Mouse (Mus musculus): Measurements from ENCODE around the gene Jarid2.
"Not testable (repeated sequence)": the region's sequence is repeated elsewhere in the genome, so short reads cannot be mapped to it uniquely, and the experiment has no call there.

Jarid2 gene

DNA sequence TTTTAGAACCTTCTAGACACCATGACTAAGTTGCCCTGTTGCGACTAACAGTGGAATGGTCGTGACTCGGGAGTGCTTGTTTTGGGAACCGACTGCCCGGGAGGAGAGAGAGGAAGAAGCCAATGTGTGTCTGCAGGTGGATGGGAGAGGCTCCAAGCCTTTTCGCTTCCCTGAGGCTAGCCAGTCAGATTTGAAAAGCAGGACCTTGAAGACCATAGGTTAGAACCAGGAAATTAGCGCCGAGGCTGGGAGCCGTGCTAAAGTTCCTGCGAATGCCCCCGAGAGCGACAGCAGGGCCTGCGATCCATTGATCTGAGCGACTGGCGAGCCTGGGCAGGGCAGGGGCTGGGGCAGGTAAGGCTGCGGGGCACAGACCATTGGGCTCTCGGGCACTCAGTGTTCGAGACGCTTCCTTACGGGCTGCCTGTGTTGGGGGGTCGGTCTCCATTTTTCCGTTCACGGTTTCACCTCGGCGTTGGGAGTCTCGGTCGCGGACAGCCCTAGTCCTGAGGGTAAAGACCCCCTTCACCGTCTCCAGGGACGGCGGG is at the start of gene Jarid2:
Gene Jarid2, plus strand, starts transcription at position 51 of the 548 bp plus-strand sequence.
- DNase-seq (ENCODE audit: low read depth, low spot score), result peak; percentile 57

DNA sequence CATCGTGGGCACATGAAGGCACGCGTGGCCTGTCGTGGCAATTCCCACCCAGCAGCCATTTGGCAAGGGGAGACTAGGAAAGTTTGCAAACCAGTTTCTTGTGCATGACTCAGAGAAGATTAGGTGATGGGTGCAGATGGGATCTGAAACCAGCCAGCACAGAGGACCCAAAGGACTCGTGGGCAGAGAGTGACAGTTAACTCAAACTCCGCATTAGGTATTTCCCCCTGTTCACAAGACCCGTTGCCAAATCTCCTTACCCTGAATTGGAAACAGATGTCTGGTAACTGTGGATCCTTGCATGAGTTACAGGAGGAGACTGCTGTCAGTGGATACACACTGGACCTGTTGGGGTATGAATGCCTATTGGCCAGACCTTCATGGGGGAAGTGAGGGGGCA is 48.2 kb upstream of the Jarid2 start:
- no peak for DNase-seq (ENCODE audit: low read depth, low spot score)

DNA sequence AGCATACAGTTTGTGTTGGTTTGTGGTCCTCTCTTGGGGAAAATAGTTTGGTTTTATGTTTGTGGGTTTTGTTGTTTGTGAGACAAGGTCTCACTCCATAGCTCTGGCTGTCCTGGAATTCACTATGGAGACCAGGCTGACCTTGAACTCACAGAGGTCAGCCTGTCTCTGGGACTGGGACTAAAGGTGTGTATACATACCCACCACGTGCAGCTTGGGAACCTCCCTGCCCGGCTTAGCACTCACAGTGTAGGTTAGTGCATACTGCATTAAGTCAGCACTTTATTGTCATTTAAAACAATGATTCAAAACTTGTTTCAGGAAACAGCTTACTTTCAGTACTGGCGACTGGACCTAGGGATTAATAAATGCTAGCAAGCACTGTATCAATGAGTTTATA is 41.1 kb upstream of the Jarid2 start:
- DNase-seq (ENCODE audit: low read depth, low spot score), result peak; percentile 76

DNA sequence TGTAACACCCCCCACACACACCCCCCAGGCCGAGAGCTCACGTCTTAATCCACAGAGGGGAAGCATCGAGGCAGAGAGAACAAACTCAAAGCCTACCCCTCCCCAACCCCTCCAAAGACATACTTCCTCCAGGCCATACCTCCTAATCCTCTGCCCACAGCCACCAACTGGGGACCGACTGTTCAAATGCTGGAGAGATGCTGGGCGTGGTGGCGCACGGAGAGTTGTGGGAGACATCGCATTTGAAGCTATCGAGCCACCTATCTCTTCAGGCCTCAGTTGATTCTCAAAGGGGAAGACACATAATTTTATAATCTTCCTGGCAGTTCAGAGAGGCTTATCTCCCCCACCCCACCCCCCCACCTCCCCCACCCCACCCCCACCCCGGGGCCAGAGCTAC is 31.6 kb upstream of the Jarid2 start:
- no peak for DNase-seq (ENCODE audit: low read depth, low spot score)

DNA sequence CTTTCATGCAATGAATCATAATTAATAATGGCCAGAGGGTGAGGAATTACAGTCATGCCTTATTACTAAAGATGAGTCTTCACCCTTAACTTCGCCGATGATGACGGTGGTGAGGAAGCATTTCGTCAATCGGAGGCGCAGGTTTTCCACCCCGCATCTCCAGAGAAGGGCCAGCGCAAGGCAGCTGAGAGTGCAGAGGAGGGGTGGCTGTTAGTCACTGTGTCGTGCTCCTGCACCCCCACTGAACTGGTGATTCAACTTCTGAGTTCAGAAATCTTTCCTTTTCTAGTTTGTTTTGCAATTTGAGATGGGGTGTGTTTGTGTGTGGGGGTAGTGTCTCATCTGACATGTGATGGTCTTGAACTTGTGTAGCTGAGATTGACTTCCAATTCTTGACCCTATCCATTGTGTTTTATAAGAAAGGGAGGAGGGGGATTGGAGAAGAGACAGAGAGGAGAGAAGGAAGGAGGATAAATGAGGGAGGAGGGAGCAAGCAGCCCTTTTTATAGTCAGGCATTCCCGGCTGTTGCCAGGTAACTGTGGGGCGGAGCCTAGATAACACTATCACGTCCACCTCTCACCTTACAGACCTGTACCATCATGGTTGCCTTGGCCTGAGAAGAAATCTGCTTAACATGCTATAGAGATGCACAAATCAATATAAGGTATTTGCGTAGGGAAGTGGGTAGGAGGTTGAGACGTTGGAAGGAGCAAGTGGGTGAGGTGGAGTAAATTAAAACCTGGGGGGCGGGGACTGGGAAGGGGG is 25.1 kb upstream of the Jarid2 start:
- peak; percentile 89 for DNase-seq (ENCODE audit: low read depth, low spot score)

DNA sequence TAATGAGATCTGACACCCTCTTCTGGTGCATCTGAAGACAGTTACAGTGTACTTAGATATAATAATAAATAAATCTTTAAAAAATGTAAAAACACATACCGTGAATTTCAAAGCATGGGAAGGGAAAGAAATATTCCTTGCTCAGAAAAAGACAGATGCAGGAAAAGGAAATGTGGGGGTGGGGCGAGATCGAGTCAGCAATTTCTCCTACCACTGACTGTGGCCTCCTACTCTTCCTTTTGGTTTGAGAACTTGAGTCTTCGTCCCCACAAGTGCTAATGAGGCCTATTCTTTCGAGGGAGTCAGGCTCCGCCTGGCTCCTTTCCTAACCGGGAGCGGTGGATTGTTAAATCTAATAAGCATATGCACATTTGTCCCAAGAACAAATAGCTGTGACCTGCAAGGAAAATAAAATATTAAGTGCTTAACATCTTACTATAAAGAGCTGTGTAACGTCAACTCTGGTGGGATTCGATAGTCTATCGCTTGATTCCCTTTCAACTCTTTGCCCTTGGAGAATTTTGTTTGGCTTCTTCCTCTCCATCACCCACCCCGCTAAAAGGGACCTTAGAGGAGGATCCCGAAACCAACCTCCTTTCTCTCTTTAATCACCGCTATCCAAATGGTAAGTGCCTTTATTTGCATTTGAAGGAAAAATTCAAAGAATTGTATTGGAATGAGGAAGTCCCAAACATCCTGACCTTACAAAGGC is 24.1 kb upstream of the Jarid2 start:
- peak; percentile 98 for DNase-seq (ENCODE audit: low read depth, low spot score)

DNA sequence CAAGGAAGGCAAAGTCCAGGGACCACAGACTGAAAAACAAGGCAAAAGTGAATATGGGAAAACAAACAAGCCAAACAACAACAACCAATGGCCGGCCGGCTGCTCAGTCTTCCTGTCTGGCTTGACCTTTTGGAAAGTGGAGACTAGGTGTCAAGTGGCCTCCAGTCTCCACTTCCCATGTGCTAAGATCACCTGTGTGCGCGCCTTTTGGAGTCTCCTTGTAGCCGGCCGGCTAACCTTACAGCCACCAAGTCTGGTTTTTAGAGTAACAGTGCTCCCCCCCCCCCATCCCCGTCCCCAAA is 23.6 kb upstream of the Jarid2 start:
- DNase-seq (ENCODE audit: low read depth, low spot score), result no peak

DNA sequence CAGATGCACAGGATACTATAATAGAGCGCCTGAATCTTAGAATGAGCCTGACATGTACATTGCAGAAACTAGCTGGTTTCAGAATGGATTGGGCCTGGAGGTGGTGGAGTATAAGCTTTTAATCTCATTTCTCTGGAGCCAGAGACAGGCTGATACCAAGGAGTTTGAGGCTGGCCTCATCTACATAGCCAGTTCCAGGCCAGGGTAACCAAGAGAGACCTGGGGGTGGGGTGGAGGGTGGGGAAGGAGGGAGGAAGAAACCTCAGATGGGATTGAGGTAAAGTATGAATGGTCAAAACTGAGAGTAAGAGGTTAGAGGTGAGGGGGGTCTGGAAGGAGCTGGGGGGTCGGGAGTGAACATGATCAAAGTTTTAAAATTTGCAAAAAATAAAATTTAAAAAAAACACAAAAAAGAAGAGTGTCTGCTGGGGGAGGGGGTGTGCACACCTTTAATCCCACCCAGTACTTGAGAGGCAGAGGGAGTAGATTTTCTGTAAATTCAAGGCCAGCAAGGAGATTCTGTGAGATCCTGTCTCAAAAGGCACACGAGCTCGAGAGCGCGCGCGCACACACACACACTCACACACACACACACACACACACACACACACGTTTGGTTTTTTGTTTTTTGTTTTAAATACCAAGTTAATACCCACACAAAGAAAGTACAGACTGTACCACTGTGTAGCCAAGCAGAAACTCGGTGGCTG is 22.9 kb upstream of the Jarid2 start:
- peak; percentile 77 for DNase-seq (ENCODE audit: low read depth, low spot score)

DNA sequence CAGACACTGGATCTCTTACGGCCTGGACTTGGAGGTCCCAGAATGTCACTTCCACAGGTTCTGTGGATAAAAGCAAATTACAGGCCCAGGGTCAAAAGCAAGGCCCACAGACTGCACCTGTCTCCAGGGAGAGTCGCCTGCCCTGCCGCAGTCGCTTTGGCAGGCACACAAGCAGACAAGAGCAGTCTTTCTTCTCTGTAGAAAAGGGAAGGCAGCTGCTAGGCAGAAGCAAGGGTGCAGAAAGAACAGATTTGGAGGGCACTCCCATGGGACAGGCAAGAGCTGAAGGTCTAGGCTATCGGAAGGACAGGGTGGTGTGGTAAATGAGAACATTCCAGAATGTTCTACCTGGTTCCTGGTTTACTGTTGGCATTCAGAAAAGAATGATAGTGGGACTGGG is 22.1 kb upstream of the Jarid2 start:
- no peak for DNase-seq (ENCODE audit: low read depth, low spot score)

GRCm38 (mm10) chr13:44708336-44709017 is 20.8 kb upstream of the Jarid2 start:
- DNase-seq (ENCODE audit: low read depth, low spot score), result peak; percentile 75

- no peak for DNase-seq (ENCODE audit: low read depth, low spot score)
Measured at GRCm38 (mm10) chr13:44709747-44710480, 19.4 kb upstream of the Jarid2 start.

DNA sequence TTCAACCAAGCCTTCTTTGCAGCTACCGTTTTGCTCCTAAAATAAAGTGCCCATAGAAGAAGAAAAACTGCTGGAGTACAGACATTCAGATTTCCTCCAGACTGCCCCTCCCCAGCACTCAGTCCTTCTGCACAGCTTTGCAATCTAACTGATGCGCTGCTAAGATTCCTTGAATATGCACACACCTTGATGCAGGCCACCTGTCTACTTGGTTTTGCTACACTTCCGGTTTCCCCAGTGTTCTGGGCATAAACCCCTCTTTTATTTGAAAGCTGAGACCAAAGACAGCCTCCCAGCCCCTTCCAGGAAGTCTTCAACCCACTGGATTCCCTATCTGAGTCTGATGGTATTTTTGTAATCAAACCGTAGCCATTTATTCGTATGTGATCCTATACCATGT is 18.2 kb upstream of the Jarid2 start:
- peak; percentile 63 for DNase-seq (ENCODE audit: low read depth, low spot score)

DNA sequence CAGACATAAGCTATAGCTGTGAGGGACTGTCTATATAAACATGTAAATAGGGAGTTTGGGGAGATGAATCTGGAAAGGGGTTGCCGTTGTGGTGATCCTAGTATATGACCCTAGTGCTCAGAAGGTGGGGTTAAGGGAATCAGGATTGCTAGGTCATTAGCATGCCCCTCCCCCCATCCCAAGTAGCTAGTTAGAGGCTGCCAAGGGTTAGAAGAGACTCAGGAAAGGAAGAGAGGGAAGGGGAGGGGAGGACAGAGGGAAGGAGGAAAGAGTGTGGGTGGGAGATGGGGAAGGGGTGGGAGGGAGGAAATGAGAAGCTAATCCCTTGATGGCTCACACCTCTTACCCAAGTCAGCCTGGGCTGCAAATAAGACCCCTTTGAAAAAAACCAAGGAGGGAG is 17.4 kb upstream of the Jarid2 start:
- DNase-seq (ENCODE audit: low read depth, low spot score), result peak; percentile 94

DNA sequence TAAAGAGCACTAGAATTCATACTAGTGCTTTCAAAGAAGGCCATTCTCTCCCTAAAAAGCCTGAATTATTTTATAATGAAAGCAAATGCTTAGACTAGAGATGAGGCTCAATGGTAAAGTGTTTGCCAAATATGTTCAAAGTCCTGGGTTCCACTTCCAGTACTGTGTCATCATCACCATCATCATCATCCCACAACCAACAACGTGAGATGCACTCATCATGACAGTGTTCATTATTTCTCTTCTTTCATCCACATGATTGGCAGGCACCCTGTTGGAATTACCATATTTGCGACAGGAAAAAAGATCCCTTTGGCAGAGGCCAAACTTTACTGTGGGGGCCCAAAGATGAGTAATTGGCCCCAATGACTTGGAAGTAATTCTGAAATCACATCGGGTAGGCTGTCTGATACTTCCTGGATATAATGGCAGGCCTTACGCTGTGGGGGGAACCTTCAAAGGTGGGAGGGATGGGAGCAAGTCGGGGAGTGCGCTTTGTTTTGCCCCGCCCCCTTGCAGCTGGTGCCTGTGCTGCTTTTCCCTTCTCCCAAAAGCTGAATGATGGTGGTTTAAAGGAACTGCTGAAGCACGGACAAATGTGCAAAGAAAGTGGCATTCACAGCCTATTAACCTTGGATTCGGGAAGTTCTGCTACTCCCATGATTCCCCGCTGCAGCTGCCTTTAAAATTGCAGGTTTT is 13.9 kb upstream of the Jarid2 start:
- DNase-seq (ENCODE audit: low read depth, low spot score), result peak; percentile 86

DNA sequence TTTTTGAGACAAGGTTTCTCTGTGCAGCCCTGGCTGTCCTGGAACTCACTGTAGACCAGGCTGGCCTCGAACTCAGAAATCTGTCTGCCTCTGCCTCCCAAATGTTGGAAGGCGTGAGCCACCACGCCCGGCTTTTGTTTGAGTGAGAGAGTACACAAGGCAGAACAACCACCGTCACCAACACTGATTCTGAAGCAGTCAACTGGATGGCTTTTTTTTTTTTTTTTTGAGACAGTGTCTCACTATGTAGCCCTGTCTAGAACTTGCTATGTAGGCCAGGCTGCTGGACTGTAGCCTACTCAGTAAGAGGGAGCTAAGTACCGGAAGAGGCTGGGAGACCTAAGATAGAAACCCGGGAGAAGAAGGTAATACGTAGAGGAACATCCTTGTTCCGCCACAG is 11.4 kb upstream of the Jarid2 start:
- peak; percentile 71 for DNase-seq (ENCODE audit: low read depth, low spot score)

DNA sequence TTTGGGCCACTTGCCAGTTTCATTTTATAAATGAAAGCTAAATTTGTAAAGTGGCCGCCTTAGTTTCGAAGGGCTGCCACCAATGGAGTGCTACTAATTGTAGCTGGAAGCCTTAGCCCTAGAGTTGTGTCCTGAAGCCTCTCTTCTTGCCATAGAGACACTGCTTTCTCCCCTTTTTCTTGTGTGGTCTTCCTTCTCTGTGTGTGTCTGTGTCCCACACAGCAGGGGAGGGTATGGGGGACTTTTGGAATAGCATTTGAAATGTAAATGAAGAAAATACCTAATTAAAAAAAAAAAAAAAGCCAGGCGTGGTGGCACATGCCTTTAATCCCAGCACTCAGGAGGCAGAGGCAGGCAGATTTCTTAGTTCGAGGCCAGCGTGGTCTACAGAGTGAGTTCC is 10.8 kb upstream of the Jarid2 start:
- DNase-seq (ENCODE audit: low read depth, low spot score), result peak; percentile 73

DNA sequence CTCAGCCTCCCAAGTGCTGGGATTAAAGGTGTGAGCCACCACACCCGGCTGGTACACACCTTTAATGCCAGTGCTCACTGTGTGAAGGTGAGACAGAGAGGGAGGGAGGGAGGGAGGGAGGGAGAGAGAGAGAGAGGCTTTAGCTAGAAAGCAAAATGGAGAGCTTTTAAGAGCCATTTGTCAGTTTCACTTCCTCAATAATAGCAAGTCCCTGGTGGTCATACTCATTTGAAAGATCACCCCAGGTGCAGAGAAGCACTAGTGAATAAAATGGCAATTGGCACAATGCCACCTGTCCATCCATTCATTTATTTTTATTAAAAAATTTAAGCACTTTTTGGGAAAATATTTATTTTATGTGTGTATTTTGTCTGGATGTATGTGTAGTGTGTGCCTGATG is 9.2 kb upstream of the Jarid2 start:
- DNase-seq (ENCODE audit: low read depth, low spot score), result no peak

- peak; percentile 99 for DNase-seq (ENCODE audit: low read depth, low spot score)
Measured at GRCm38 (mm10) chr13:44721891-44722547, 7.3 kb upstream of the Jarid2 start.

DNA sequence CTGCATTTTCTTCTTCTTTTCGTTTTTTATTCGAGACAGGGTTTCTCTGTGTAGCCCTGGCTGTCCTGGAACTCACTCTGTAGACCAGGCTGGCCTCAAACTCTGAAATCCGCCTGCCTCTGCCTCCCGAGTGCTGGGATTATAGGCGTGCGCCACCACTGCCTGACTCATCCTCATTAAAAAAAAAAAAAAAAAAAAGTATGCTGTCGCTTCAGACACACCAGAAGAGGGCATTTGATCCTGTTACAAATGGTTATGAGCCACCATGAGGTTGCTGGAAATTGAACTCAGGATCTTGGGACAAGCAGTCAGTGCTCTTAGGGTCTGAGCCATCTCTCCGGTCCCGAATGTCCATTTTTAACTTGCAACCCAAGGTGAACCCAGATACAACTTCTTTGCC is 5.8 kb upstream of the Jarid2 start:
- not testable (repeated sequence) for DNase-seq (ENCODE audit: low read depth, low spot score)

Measured in ES-CJ7 (cell line).